Mouse (Mus musculus) CH12.LX (cell line): Measurements from ENCODE around the gene Klhl8. TPM values are rescaled to one million over a fixed set of nuclear protein-coding genes. Genes with fewer than 3 reads are reported as not detected.

ENCODE experiments used
- DNase-seq: peaks from one replicate; pipeline ENCODE4 v3.0.0-alpha.2; 2013; ENCODE audit errors: extremely low read depth
- H3K27ac ChIP-seq: 2 replicates; pipeline ENCODE4 v1.5.1; 2012; ENCODE audit warnings: low read depth, mild to moderate bottlenecking, control low read depth, moderate library complexity; ENCODE audit not compliant: insufficient read depth
- H3K27me3 ChIP-seq: replicated peaks from 2 replicates; pipeline ENCODE3; 2012; ENCODE audit warnings: inconsistent platforms
- H3K36me3 ChIP-seq, 2 experiments: replicated peaks in 1 of 2; 2 replicates each; pipeline versions ENCODE3 to v1.6.1; 2012; ENCODE audit warnings: inconsistent platforms in 1 of 2, low read length in 1 of 2, mild to moderate bottlenecking in 1 of 2, mixed read lengths in 1 of 2, moderate library complexity in 1 of 2; ENCODE audit not compliant: control insufficient read depth in 1 of 2, insufficient read depth in 1 of 2
- H3K4me1 ChIP-seq, 2 experiments: 2 replicates each; pipeline ENCODE4 v1.6.1; 2012; ENCODE audit warnings: inconsistent platforms in 1 of 2, moderate library complexity in 1 of 2; ENCODE audit not compliant: insufficient read depth in 2 of 2, control insufficient read depth in 1 of 2
- H3K4me2 ChIP-seq: 2 replicates; pipeline ENCODE4 v1.6.1; 2012; ENCODE audit warnings: low read depth, mild to moderate bottlenecking, control low read depth; ENCODE audit not compliant: poor library complexity, insufficient read depth, severe bottlenecking
- H3K4me3 ChIP-seq, 3 experiments: fragments of 150-350 bp in 1 of 3; sonication (generic) in 1 of 3; replicated peaks in 1 of 3; 2 replicates each; pipeline versions ENCODE3 to v1.5.1; 2011 to 2012; ENCODE audit warnings: low read depth in 2 of 3, low read length in 2 of 3, mild to moderate bottlenecking in 2 of 3, moderate library complexity in 2 of 3, control low read depth in 1 of 3, improper control_type of control experiment in 1 of 3, inconsistent platforms in 1 of 3, mixed read lengths in 1 of 3; ENCODE audit not compliant: poor library complexity in 1 of 3
- H3K79me2 ChIP-seq: replicated peaks from 2 replicates; pipeline ENCODE4 v1.6.1; 2012; ENCODE audit warnings: mild to moderate bottlenecking, moderate library complexity; ENCODE audit not compliant: control insufficient read depth, poor library complexity, insufficient read depth, severe bottlenecking; ENCODE audit errors: extremely low read depth
- H3K9ac ChIP-seq: 2 replicates; pipeline ENCODE4 v1.6.1; 2012; ENCODE audit warnings: low read depth, mild to moderate bottlenecking, control low read depth, moderate library complexity; ENCODE audit not compliant: insufficient read depth
- H3K9me3 ChIP-seq: replicated peaks from 2 replicates; pipeline ENCODE3; 2012; ENCODE audit warnings: low read length, inconsistent platforms, mixed read lengths
- BHLHE40 ChIP-seq: IDR thresholded peaks from 2 replicates; pipeline ENCODE4 v1.6.1; 2011; ENCODE audit warnings: mild to moderate bottlenecking, low read depth, low read length, improper control_type of control experiment
- CHD1 ChIP-seq: IDR thresholded peaks from 2 replicates; pipeline ENCODE4 v1.6.1; 2012; ENCODE audit warnings: low read depth, low read length, improper control_type of control experiment, inconsistent platforms
- CHD2 ChIP-seq: IDR thresholded peaks from 2 replicates; pipeline ENCODE4 v1.6.1; 2011; ENCODE audit warnings: low read length, improper control_type of control experiment
- ELF1 ChIP-seq: IDR thresholded peaks from 2 replicates; pipeline ENCODE4 v1.6.1; 2014; ENCODE audit warnings: low read depth, mild to moderate bottlenecking, inconsistent platforms, low read length, improper control_type of control experiment
- EP300 ChIP-seq: IDR thresholded peaks from 2 replicates; pipeline ENCODE4 v1.6.1; 2011; ENCODE audit warnings: low read length, improper control_type of control experiment
- JUN ChIP-seq: IDR thresholded peaks from 2 replicates; pipeline ENCODE4 v1.6.1; 2011; ENCODE audit warnings: low read depth, mild to moderate bottlenecking, low read length, improper control_type of control experiment, moderate library complexity; ENCODE audit not compliant: insufficient read depth
- JUND ChIP-seq: conservative IDR thresholded peaks from 2 replicates; pipeline ENCODE4 v1.6.1; 2011; ENCODE audit warnings: low read depth, low read length, improper control_type of control experiment
- MAFK ChIP-seq: IDR thresholded peaks from 2 replicates; pipeline ENCODE4 v1.6.1; 2011; ENCODE audit warnings: low read length, improper control_type of control experiment; ENCODE audit not compliant: insufficient replicate concordance
- MAX ChIP-seq: IDR thresholded peaks from 2 replicates; pipeline ENCODE4 v1.6.1; 2011; ENCODE audit warnings: low read length, improper control_type of control experiment
- MXI1 ChIP-seq: IDR thresholded peaks from 2 replicates; pipeline ENCODE4 v1.6.1; 2011; ENCODE audit warnings: mild to moderate bottlenecking, low read depth, low read length, improper control_type of control experiment
- NELFE ChIP-seq: IDR thresholded peaks from 2 replicates; pipeline ENCODE4 v1.6.1; 2011; ENCODE audit warnings: low read depth, low read length, improper control_type of control experiment
- PAX5 ChIP-seq: IDR thresholded peaks from 2 replicates; pipeline ENCODE4 v1.6.1; 2012; ENCODE audit warnings: low read length, inconsistent platforms, mixed read lengths
- POLR2A ChIP-seq: IDR thresholded peaks from 2 replicates; pipeline ENCODE4 v1.6.1; 2011; ENCODE audit warnings: low read depth, mild to moderate bottlenecking, improper control_type of control experiment, low read length
- POLR2AphosphoS2 ChIP-seq: IDR thresholded peaks from 2 replicates; pipeline ENCODE4 v1.6.1; 2011; ENCODE audit warnings: low read depth, low read length, improper control_type of control experiment
- RAD21 ChIP-seq: IDR thresholded peaks from 2 replicates; pipeline ENCODE4 v1.6.1; 2011; ENCODE audit warnings: low read depth, mild to moderate bottlenecking, low read length, improper control_type of control experiment, moderate library complexity
- RCOR1 ChIP-seq: conservative IDR thresholded peaks from 2 replicates; pipeline ENCODE4 v1.6.1; 2012; ENCODE audit warnings: low read depth, mild to moderate bottlenecking, inconsistent platforms, low read length, improper control_type of control experiment
- SIN3A ChIP-seq: IDR thresholded peaks from 2 replicates; pipeline ENCODE4 v1.6.1; 2012; ENCODE audit warnings: low read length, improper control_type of control experiment, inconsistent platforms
- TCF12 ChIP-seq: IDR thresholded peaks from 2 replicates; pipeline ENCODE4 v1.6.1; 2014; ENCODE audit warnings: low read depth, mild to moderate bottlenecking, inconsistent platforms, low read length, improper control_type of control experiment
- UBTF ChIP-seq: IDR thresholded peaks from 2 replicates; pipeline ENCODE4 v1.6.1; 2012; ENCODE audit warnings: low read depth, mild to moderate bottlenecking, inconsistent platforms, low read length, improper control_type of control experiment, moderate library complexity
- USF1 ChIP-seq: IDR thresholded peaks from 2 replicates; pipeline ENCODE4 v1.6.1; 2014; ENCODE audit warnings: low read depth, mild to moderate bottlenecking, inconsistent platforms, low read length, improper control_type of control experiment
- USF2 ChIP-seq: conservative IDR thresholded peaks from 2 replicates; pipeline ENCODE4 v1.6.1; 2011; ENCODE audit warnings: low read depth, low read length, improper control_type of control experiment
- dilution Hi-C: fragments of 300-500 bp; cut with MboI; formaldehyde crosslinking; loops from 2 replicates; pipeline ENCODE4 v1.14.3; 2020; ENCODE audit warnings: low sequenced_read_pairs; ENCODE audit not compliant: extremely low pct_unique_long_range_greater_than_20kb, extremely low pct_ligation_motif_present
- in situ Hi-C: fragments of 300-500 bp; cut with MboI; formaldehyde crosslinking; loops from 3 replicates; pipeline ENCODE4 v1.14.3; 2019; ENCODE audit warnings: low sequenced_read_pairs, low pct_ligation_motif_present, low pct_unique_long_range_greater_than_20kb, mixed read lengths
- polyA plus RNA-seq: library from polyadenylated mRNA; unstranded; fragments of >175 nt; gene quantifications from 2 replicates; pipeline ENCODE4 v1.2.1, GENCODE M21; 2012; ENCODE audit warnings: low read depth; ENCODE audit not compliant: insufficient read length
- total RNA-seq, 2 experiments: library from RNA; depleted of rRNA; stranded (reverse); fragments of 300-350 nt in 1 of 2; fragments of >200 nt in 1 of 2; gene quantifications; 2 replicates each; pipeline ENCODE4 v1.2.3; 2012 to 2014

Gene Klhl8
- total and polyA plus RNA-seq, 3 experiments: 3.4 to 15.6 (median 5.4) TPM

DNA sequence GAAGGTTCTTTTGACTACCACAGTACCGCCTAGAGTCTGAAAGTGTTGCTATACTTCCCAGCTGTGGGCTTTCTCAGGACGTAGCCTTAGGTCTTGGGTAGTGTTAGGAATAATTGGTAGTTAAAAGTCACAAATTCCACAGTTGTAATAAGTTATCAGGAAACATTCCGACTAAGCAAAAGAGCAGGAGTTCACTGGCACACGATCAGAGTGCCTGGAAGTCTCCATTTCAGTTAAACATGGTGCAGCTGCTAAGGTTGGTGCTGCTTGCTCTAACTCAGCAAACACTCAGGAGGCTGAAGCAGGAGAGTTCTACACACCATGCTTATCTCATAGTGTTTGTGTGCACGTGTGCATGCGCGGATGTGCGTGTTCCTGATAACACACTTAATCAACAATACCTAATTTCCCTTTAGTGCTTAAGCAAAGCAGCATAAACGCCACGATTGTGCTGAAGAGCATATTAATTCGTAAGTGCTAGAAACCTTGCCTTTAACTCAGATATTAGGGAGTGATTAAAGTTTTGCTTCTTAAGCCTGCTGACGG is 97.0 kb downstream of the Klhl8 start:
- DNase-seq: no peak
- Histone ChIP-seq H3K27me3 (no peaks in the 10 kb centered on the region), H3K36me3 (peaks cover 58 to 88% of the 10 kb centered on the region in 2 experiments), H3K4me1 (peaks cover 19 to 44% of the 10 kb centered on the region in 2 experiments), H3K4me2 (no peak overlapping the region), H3K79me2 (peaks cover 55% of the 10 kb centered on the region), H3K4me3 (no peak overlapping the region), H3K9me3 (no peaks in the 10 kb centered on the region), H3K9ac (no peak overlapping the region)
- dilution Hi-C loops: no loop called here
- TF ChIP-seq PAX5: no peak
- no peak for TF ChIP-seq NELFE
- no peak for TF ChIP-seq BHLHE40
- no peak for TF ChIP-seq MXI1
- TF ChIP-seq TCF12: no peak
- no peak for TF ChIP-seq RAD21
- TF ChIP-seq CHD2: no peak
- no peak for TF ChIP-seq UBTF
- TF ChIP-seq RCOR1: no peak
- no peak for TF ChIP-seq ELF1
- TF ChIP-seq JUND: no peak
- no peak for TF ChIP-seq USF2
- TF ChIP-seq MAFK: no peak
- no peak for TF ChIP-seq SIN3A
- TF ChIP-seq, all 38 proteins: peak for 0
- no peak overlapping the region for H3K27ac ChIP-seq
- in situ Hi-C loops: loop anchor here (5.0 to 25.0 kb wide), 2 partner anchors 137 to 477 kb away; no protein-coding TSS in a partner anchor

DNA sequence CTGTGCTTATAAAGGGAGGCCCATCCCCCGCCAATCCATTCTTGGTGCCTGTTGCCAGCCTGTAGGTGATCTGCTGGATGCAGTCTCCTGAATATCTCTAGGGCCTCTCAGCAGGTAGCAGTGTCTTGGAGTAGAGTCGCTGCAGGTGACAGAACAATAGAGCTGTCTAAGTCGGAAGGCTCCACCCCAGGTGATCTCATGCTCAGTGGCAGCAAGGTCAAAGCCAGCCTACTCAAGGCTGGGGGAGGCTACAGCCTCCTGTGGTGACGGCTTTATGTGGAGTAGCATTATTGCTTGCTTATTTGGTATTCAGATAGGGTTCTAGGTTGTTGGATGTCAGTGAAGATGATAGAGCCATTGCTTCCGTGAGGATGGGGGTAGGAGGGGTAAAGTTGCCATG is 97.8 kb downstream of the Klhl8 start:
- Histone ChIP-seq H3K4me2 (no peak overlapping the region), H3K4me3 (peak overlapping the region in 1 of 3 experiments; percentile 4), H3K27ac (peak overlapping the region; percentile 37), H3K79me2 (peaks cover 61% of the 10 kb centered on the region), H3K9me3 (no peaks in the 10 kb centered on the region), H3K4me1 (peaks cover 19 to 40% of the 10 kb centered on the region in 2 experiments), H3K36me3 (peaks cover 57 to 88% of the 10 kb centered on the region in 2 experiments), H3K27me3 (no peaks in the 10 kb centered on the region), H3K9ac (no peak overlapping the region)
- in situ Hi-C loops: loop anchor here (5.0 to 25.0 kb wide), 2 partner anchors 136 to 476 kb away; no protein-coding TSS in a partner anchor
- no peak for DNase-seq
- TF ChIP-seq POLR2A (no peak), JUN (no peak), MAX (no peak), CHD1 (no peak), ELF1 (no peak), MXI1 (no peak), EP300 (no peak), MAFK (no peak), USF1 (no peak), POLR2AphosphoS2 (no peak)
- dilution Hi-C loops: no loop called here

Other genes starting within 250 kb of the Klhl8 start
- 20.7 and 21.8 TPM in 2 replicates for gene Aff1, start 218.9 kb downstream of the Klhl8 start, total RNA-seq (2012; rRNA removed)
- 12.0 and 13.2 TPM in 2 replicates for gene Aff1, start 218.9 kb downstream of the Klhl8 start, total RNA-seq (2014; rRNA removed)
- 32.7 and 38.9 TPM in 2 replicates for gene Aff1, start 218.9 kb downstream of the Klhl8 start, polyA plus RNA-seq
- 0.55 and 0.64 TPM in 2 replicates for gene Hsd17b13, start 66.2 kb upstream of the Klhl8 start, total RNA-seq (2012; rRNA removed)
- gene Hsd17b13, start 66.2 kb upstream of the Klhl8 start, total RNA-seq (2014; rRNA removed): 0.36 TPM in 1 of 2 replicates, not detected in the other
- 0.23 and 0.37 TPM in 2 replicates for gene Hsd17b13, start 66.2 kb upstream of the Klhl8 start, polyA plus RNA-seq
- 7.7 and 9.4 TPM in 2 replicates for gene Hsd17b11, start 110.7 kb upstream of the Klhl8 start, total RNA-seq (2012; rRNA removed)
- gene Hsd17b11, start 110.7 kb upstream of the Klhl8 start, total RNA-seq (2014; rRNA removed): 15.3 and 17.3 TPM in 2 replicates
- gene Hsd17b11, start 110.7 kb upstream of the Klhl8 start, polyA plus RNA-seq: 23.1 and 25.8 TPM in 2 replicates
- 58.5 and 63.8 TPM in 2 replicates for gene Nudt9, start 135.0 kb upstream of the Klhl8 start, total RNA-seq (2012; rRNA removed)
- 63.5 and 65.3 TPM in 2 replicates for gene Nudt9, start 135.0 kb upstream of the Klhl8 start, total RNA-seq (2014; rRNA removed)
- 83.8 and 92.8 TPM in 2 replicates for gene Nudt9, start 135.0 kb upstream of the Klhl8 start, polyA plus RNA-seq
- gene Gm17660, start 166.3 kb upstream of the Klhl8 start, total RNA-seq (2012; rRNA removed): not detected in 2 replicates
- gene Gm17660, start 166.3 kb upstream of the Klhl8 start, total RNA-seq (2014; rRNA removed): not detected in 2 replicates
- not detected in 2 replicates for gene Gm17660, start 166.3 kb upstream of the Klhl8 start, polyA plus RNA-seq
- not detected in 2 replicates for gene Sparcl1, start 202.5 kb upstream of the Klhl8 start, total RNA-seq (2012; rRNA removed)
- not detected in 2 replicates for gene Sparcl1, start 202.5 kb upstream of the Klhl8 start, total RNA-seq (2014; rRNA removed)
- not detected in 2 replicates for gene Sparcl1, start 202.5 kb upstream of the Klhl8 start, polyA plus RNA-seq